Mouse (Mus musculus): ENCODE measurements around the gene Vmn1r35.
"Not testable (repeated sequence)": the region's sequence is repeated elsewhere in the genome, so short reads cannot be mapped to it uniquely, and the experiment has no call there.

Gene Vmn1r35

DNA sequence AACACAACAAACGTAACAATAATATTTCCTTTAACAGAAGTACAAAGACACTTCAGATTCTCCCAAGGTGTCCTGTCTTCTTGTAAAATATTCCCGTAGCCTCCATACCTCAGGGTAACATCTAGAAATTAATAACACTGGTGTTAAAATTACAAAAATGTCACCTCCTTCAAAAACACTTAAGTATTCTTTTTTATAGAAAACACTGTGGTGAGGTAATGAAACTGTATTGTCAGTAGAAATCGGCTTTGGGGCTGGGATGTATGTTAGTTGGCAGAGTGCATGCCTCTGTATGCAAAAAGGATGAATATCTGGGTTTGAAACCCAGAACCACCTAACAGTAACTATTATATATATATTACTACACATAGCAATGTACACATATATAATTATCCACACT, at the start of gene Vmn1r35:
Gene Vmn1r35, minus strand, starts transcription at position 101 of the 400 bp plus-strand sequence.
- DNase-seq: no peak

DNA sequence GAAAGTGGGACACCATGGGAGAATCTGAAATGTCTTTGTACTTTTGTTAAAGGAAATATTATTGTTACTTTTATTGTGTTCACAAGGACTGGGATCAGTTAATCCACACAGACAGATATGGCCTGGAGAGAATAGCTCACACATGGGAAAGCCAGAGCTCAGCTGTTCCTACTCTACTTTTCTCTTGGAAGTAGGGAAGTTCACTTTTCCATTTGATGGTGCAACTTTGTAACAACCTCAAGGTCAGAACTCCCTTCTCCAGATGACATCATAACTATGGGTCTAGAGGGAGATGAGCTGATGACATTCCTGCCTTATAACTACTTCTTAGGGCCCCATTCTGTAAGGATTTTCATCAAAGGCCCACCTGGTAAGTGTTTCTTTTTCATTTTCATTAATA, 43.4 kb upstream of the Vmn1r35 start, which contains the start of gene Vmn1r37:
Gene Vmn1r37, plus strand, starts transcription at position 301 of the 400 bp plus-strand sequence.
- DNase-seq: not testable (repeated sequence)

GRCm38 (mm10) chr6:66719068-66719467, 33.4 kb upstream of the Vmn1r35 start, which contains the start of gene Vmn1r36:
Vmn1r36 (minus strand) TSS chr6:66719168.
- not testable (repeated sequence) for DNase-seq

- DNase-seq: no peak
Measured at GRCm38 (mm10) chr6:66713854-66714253, 28.1 kb upstream of the Vmn1r35 start.

GRCm38 (mm10) chr6:66708901-66709300, 23.2 kb upstream of the Vmn1r35 start:
- DNase-seq: no peak

DNA sequence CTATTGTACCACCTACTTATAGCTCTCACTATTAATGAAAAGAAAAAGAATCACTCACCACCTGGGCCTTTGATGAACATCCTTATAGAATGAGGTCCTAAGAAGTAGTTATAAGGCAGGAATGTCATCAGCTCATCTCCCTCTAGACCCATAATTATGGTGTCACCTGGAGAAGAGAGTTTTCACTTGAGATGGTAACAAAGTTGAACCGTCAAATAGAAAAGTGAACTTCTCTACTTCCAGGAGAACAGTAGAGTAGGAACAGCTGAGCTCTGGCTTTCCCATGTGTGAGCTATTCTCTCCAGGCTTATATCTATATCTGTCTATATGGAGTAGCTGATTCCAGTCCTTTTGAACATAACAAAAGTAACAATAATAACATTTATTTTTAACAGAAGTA, 41.9 kb downstream of the Vmn1r35 start, which contains the start of gene Vmn1r34:
Gene Vmn1r34, minus strand, starts transcription at position 101 of the 400 bp plus-strand sequence.
- DNase-seq: no peak
